ENCODE assay signal across 8 mouse cellular contexts in genomic region chr4:130906296-130906695, GRCm38 (mm10). TPM values are rescaled to one million over a fixed set of nuclear protein-coding genes. Genes with fewer than 3 reads are reported as not detected.
DNase-seq lines count a peak whose midpoint lies in the region; ATAC-seq and TF ChIP-seq lines count a peak whose summit lies in the region.

No protein-coding gene starts in this region.

- no peak for DNase-seq in forebrain, embryonic 14.5 days (ENCODE audit: low spot score)
- DNase-seq in 3134 (ENCODE audit: extremely low read depth, insufficient read length, low spot score) = peak; percentile 62
- DNase-seq in cerebellum, adult 2 months = peak; percentile 62 to 76
- no peak for DNase-seq in thymus, postnatal 0 days (ENCODE audit: low spot score)
- no peak for DNase-seq in spleen, postnatal 10 days (ENCODE audit: low spot score in 2 of 2)

- no peaks in the 10 kb centered on the region for H3K27me3 ChIP-seq in forebrain, embryonic 14.5 days (replicated peaks; ENCODE audit: control insufficient read depth, insufficient read depth, low read length)
- no peaks in the 10 kb centered on the region for H3K27me3 ChIP-seq in forebrain, embryonic 15.5 days
- no peaks in the 10 kb centered on the region for H3K27me3 ChIP-seq in cerebellum, adult 2 months (ENCODE audit: control insufficient read depth, insufficient read depth, low read length)
- H3K27me3 ChIP-seq in heart, embryonic 14.5 days (ENCODE audit: control insufficient read depth, insufficient read depth, low read length) = no peaks in the 10 kb centered on the region
- H3K27me3 ChIP-seq in neural tube, embryonic 14.5 days (ENCODE audit: control insufficient read depth, insufficient read depth, low read length) = no peaks in the 10 kb centered on the region

- H3K9me3 ChIP-seq in forebrain, embryonic 14.5 days (replicated peaks; ENCODE audit: control insufficient read depth, low read length) = no peaks in the 10 kb centered on the region
- no peaks in the 10 kb centered on the region for H3K9me3 ChIP-seq in forebrain, embryonic 15.5 days
- no peaks in the 10 kb centered on the region for H3K9me3 ChIP-seq in heart, embryonic 14.5 days (ENCODE audit: control insufficient read depth, low read length)
- H3K9me3 ChIP-seq in neural tube, embryonic 14.5 days (ENCODE audit: control insufficient read depth, low read length) = no peaks in the 10 kb centered on the region

- H3K4me3 ChIP-seq in forebrain, embryonic 14.5 days (ENCODE audit: low read depth, low read length) = no peak overlapping the region
- H3K4me3 ChIP-seq in forebrain, embryonic 15.5 days = no peak overlapping the region
- no peak overlapping the region for H3K4me3 ChIP-seq in cerebellum, adult 2 months (replicated peaks; ENCODE audit: insufficient read depth, low read depth, low read length)
- no peak overlapping the region for H3K4me3 ChIP-seq in heart, embryonic 14.5 days (ENCODE audit: control insufficient read depth in 1 of 2, insufficient read depth in 1 of 2, low read depth in 1 of 2, low read length in 2 of 2)
- H3K4me3 ChIP-seq in neural tube, embryonic 14.5 days (ENCODE audit: low read depth, low read length) = no peak overlapping the region

- no peak for TF ChIP-seq CTCF in cerebellum, adult 2 months (IDR thresholded peaks at IDR 0.05; ENCODE audit: borderline replicate concordance, insufficient read depth, low read depth, low read length)

- no peaks in the 10 kb centered on the region for H3K36me3 ChIP-seq in forebrain, embryonic 14.5 days (ENCODE audit: control insufficient read depth, insufficient read depth, low read length)
- H3K36me3 ChIP-seq in forebrain, embryonic 15.5 days = no peaks in the 10 kb centered on the region
- no peaks in the 10 kb centered on the region for H3K36me3 ChIP-seq in heart, embryonic 14.5 days (ENCODE audit: control insufficient read depth, insufficient read depth, low read length)
- H3K36me3 ChIP-seq in neural tube, embryonic 14.5 days (ENCODE audit: control insufficient read depth, insufficient read depth, low read length) = no peaks in the 10 kb centered on the region

- 29% methylated on average over 8 of the region's 8 CpGs for WGBS in forebrain, embryonic 14.5 days
- WGBS in forebrain, embryonic 15.5 days = 25% methylated on average over 8 of the region's 8 CpGs
- WGBS in cerebellum, adult 2 months = 22% methylated on average over 8 of the region's 8 CpGs
- 34% methylated on average over 8 of the region's 8 CpGs for WGBS in heart, embryonic 14.5 days
- 23% methylated on average over 8 of the region's 8 CpGs for WGBS in neural tube, embryonic 14.5 days

- H3K4me2 ChIP-seq in forebrain, embryonic 14.5 days (ENCODE audit: low read length) = no peak overlapping the region
- H3K4me2 ChIP-seq in forebrain, embryonic 15.5 days (replicated peaks) = no peak overlapping the region
- H3K4me2 ChIP-seq in heart, embryonic 14.5 days (ENCODE audit: low read length) = no peak overlapping the region
- H3K4me2 ChIP-seq in neural tube, embryonic 14.5 days (ENCODE audit: low read depth, low read length) = no peak overlapping the region

- peaks cover 7% of the 10 kb centered on the region; the same call in 1 of the 2 replicates for H3K4me1 ChIP-seq in forebrain, embryonic 14.5 days (ENCODE audit: control insufficient read depth, insufficient read depth, low read length)
- H3K4me1 ChIP-seq in forebrain, embryonic 15.5 days = peaks cover 8% of the 10 kb centered on the region
- H3K4me1 ChIP-seq in cerebellum, adult 2 months (ENCODE audit: control insufficient read depth, insufficient read depth, low read length) = peaks cover 15% of the 10 kb centered on the region
- H3K4me1 ChIP-seq in heart, embryonic 14.5 days (ENCODE audit: control insufficient read depth in 2 of 2, insufficient read depth in 2 of 2, low read length in 2 of 2) = peaks cover 29 to 48% of the 10 kb centered on the region in 2 experiments
- H3K4me1 ChIP-seq in neural tube, embryonic 14.5 days (ENCODE audit: control insufficient read depth, insufficient read depth, low read length) = peaks cover 4% of the 10 kb centered on the region

- H3K9ac ChIP-seq in forebrain, embryonic 14.5 days (ENCODE audit: low read length) = peak overlapping the region; percentile 5; the same call in 1 of the 2 replicates
- no peak overlapping the region for H3K9ac ChIP-seq in forebrain, embryonic 15.5 days (replicated peaks)
- no peak overlapping the region for H3K9ac ChIP-seq in heart, embryonic 14.5 days (ENCODE audit: low read length)
- no peak overlapping the region for H3K9ac ChIP-seq in neural tube, embryonic 14.5 days (replicated peaks; ENCODE audit: low read depth, low read length)

- TF ChIP-seq POLR2A in cerebellum, adult 2 months (IDR thresholded peaks at IDR 0.05; ENCODE audit: borderline replicate concordance, insufficient read depth, low read length) = no peak

- H3K27ac ChIP-seq in forebrain, embryonic 14.5 days (ENCODE audit: low read depth, low read length) = no peak overlapping the region
- H3K27ac ChIP-seq in forebrain, embryonic 15.5 days (replicated peaks) = no peak overlapping the region
- H3K27ac ChIP-seq in cerebellum, adult 2 months (ENCODE audit: insufficient read depth, low read length) = no peak overlapping the region
- H3K27ac ChIP-seq in heart, embryonic 14.5 days (replicated peaks in 1 of 2; ENCODE audit: control insufficient read depth in 1 of 2, insufficient read depth in 1 of 2, low read depth in 2 of 2, low read length in 2 of 2) = peak overlapping the region in 1 of 2 experiments; percentile 24; a peak in 1 of 4 replicates
- no peak overlapping the region for H3K27ac ChIP-seq in neural tube, embryonic 14.5 days (ENCODE audit: low read depth, low read length)

- ATAC-seq in forebrain, embryonic 14.5 days = no peak
- ATAC-seq in forebrain, embryonic 15.5 days (replicated peaks) = no peak
- peak; percentile 17; the same call in 1 of the 2 replicates for ATAC-seq in heart, embryonic 14.5 days (ENCODE audit: insufficient number of reproducible peaks, insufficient read depth, low FRiP score, low read depth)
- peak; percentile 63; the same call in 1 of the 2 replicates for ATAC-seq in neural tube, embryonic 14.5 days (ENCODE audit: low read depth)

RNA-seq across cellular contexts. Expression of gene Laptm5, which starts 6.6 kb away (rescaled TPM):
- polyA plus RNA-seq in forebrain, embryonic 14.5 days (2014; fragmentation: Nextera tagmentation; extraction: Ambion mirVana) = 27.6 and 31.9 TPM in 2 replicates
- 21.6 and 26.4 TPM in 2 replicates for polyA plus RNA-seq in forebrain, embryonic 15.5 days (2015; fragmentation: Nextera tagmentation; extraction: Ambion mirVana)
- 18.9 and 19.0 TPM in 2 replicates for polyA plus RNA-seq in cerebellum, adult 2 months (2012; rRNA removed)
- 30.8 and 33.0 TPM in 2 replicates for polyA plus RNA-seq in heart, embryonic 14.5 days (2014; fragmentation: Nextera tagmentation; extraction: Ambion mirVana)
- polyA plus RNA-seq in neural tube, embryonic 14.5 days (2014; fragmentation: Nextera tagmentation; extraction: Ambion mirVana) = 21.2 and 36.6 TPM in 2 replicates
- polyA plus RNA-seq in thymus, postnatal 0 days (2015; fragmentation: Nextera tagmentation; extraction: Ambion mirVana) = 668 and 754 TPM in 2 replicates

RNA-seq across cellular contexts. Expression of gene Matn1, which starts 37.9 kb away (rescaled TPM):
- polyA plus RNA-seq in forebrain, embryonic 14.5 days (2014; fragmentation: Nextera tagmentation; extraction: Ambion mirVana) = 0.09 and 0.10 TPM in 2 replicates
- polyA plus RNA-seq in forebrain, embryonic 15.5 days (2015; fragmentation: Nextera tagmentation; extraction: Ambion mirVana) = not detected in 2 replicates
- polyA plus RNA-seq in cerebellum, adult 2 months (2012; rRNA removed) = 0.23 and 0.33 TPM in 2 replicates
- not detected in 2 replicates for polyA plus RNA-seq in heart, embryonic 14.5 days (2014; fragmentation: Nextera tagmentation; extraction: Ambion mirVana)
- polyA plus RNA-seq in neural tube, embryonic 14.5 days (2014; fragmentation: Nextera tagmentation; extraction: Ambion mirVana) = not detected in 2 replicates
- 0.44 and 0.48 TPM in 2 replicates for polyA plus RNA-seq in thymus, postnatal 0 days (2015; fragmentation: Nextera tagmentation; extraction: Ambion mirVana)

Comparison
In these comparisons a context has a peak if more than half of its experiments do, and no peak if none do; other contexts are left out.
1. ATAC-seq: peak in heart, embryonic 14.5 days (single experiment) and neural tube, embryonic 14.5 days (single experiment); none in forebrain, embryonic 14.5 days (single experiment) and forebrain, embryonic 15.5 days (single experiment).
2. DNase-seq: peak in 3134 (single experiment) and cerebellum, adult 2 months (2 of 2); none in forebrain, embryonic 14.5 days (single experiment), thymus, postnatal 0 days (single experiment) and spleen, postnatal 10 days (0 of 2).
3. RNA of gene Laptm5, which starts 6.6 kb away (polyA plus RNA-seq): 668 to 754 TPM in thymus, postnatal 0 days; 30.8 to 33.0 TPM in heart, embryonic 14.5 days, 27.6 to 31.9 TPM in forebrain, embryonic 14.5 days, 21.6 to 26.4 TPM in forebrain, embryonic 15.5 days, 21.2 to 36.6 TPM in neural tube, embryonic 14.5 days and 18.9 to 19.0 TPM in cerebellum, adult 2 months; every median in the first group is over 10 times any median in the second.